Comparison of ENCODE assay signal across 10 mouse cellular contexts in genomic region chr16:34968181-34968580, GRCm38 (mm10).
"Had no signal": no experiment of that assay in that cellular context is flagged by ENCODE, and none has a peak within 500 bp of the region (broad histone marks: within the 10 kb centered on the region; RNA-seq: fewer than 3 reads in every experiment).

No protein-coding gene starts in this region.

- H3K4me2 ChIP-seq: liver, embryonic 11.5 days; liver, embryonic 15.5 days; lung, embryonic 14.5 days; midbrain, embryonic 12.5 days; neural tube, embryonic 12.5 days had no signal

- H3K4me3 ChIP-seq: limb, embryonic 10.5 days; liver, embryonic 15.5 days; megakaryocyte, embryonic 14.5 days; midbrain, embryonic 12.5 days; neural tube, embryonic 12.5 days had no signal

- H3K27me3 ChIP-seq: liver, embryonic 15.5 days; megakaryocyte, embryonic 14.5 days; neural tube, embryonic 12.5 days had no signal

- H3K27ac ChIP-seq: limb, embryonic 10.5 days; liver, embryonic 15.5 days; macrophage; midbrain, embryonic 12.5 days; neural tube, embryonic 12.5 days had no signal

- H3K36me3 ChIP-seq: limb, embryonic 10.5 days; liver, embryonic 15.5 days; midbrain, embryonic 12.5 days; neural tube, embryonic 12.5 days had no signal

- H3K4me1 ChIP-seq: liver, embryonic 15.5 days; neural tube, embryonic 12.5 days had no signal

- H3K9ac ChIP-seq: liver, embryonic 15.5 days; lung, embryonic 14.5 days; midbrain, embryonic 12.5 days; neural tube, embryonic 12.5 days had no signal

- DNase-seq: lung, postnatal 14 days; thymus, postnatal 36 days had no signal

- H3K9me3 ChIP-seq: limb, embryonic 10.5 days; liver, embryonic 15.5 days; megakaryocyte, embryonic 14.5 days; midbrain, embryonic 12.5 days; neural tube, embryonic 12.5 days had no signal
